Mouse (Mus musculus) lung, adult 2 months (tissue): Measurements from ENCODE around the gene Lsamp.

Source experiments
- CTCF ChIP-seq: fragments of 200-500 bp; IDR thresholded peaks from 2 replicates; pipeline ENCODE4 v1.5.1; 2011; ENCODE audit warnings: mild to moderate bottlenecking, low read length, control low read depth; ENCODE audit not compliant: insufficient read depth
- POLR2A ChIP-seq: fragments of 200-500 bp; IDR thresholded peaks from 2 replicates; pipeline ENCODE4 v1.6.1; 2011; ENCODE audit warnings: low read depth, mild to moderate bottlenecking, control low read depth, low read length, borderline replicate concordance; ENCODE audit errors: extremely low read depth

DNA sequence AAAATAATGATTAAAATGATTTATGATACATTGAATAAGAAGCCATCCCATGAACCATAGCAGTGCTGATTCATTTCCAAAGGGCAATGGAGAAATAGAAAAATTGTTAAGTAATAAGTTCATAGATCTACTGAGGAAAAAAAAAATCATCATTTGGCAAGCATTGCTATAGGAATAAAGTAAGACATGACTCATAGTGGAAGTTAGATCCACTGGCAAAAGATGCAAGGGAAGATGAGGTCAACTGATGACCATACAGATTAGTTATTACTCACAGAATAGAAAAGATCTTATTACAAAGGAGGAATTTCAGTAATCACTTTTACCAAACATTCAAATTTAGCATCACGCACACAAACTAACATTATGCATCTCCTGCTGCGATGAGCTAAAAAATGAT, 26.5 kb upstream of the Lsamp start:
- no peak for TF ChIP-seq CTCF
- no peak for TF ChIP-seq POLR2A
